Mouse (Mus musculus) midbrain, embryonic 15.5 days (tissue): Measurements from ENCODE around the gene Scn11a. TPM values are rescaled to one million over a fixed set of nuclear protein-coding genes. Genes with fewer than 3 reads are reported as not detected.

Experiments
- ATAC-seq: fragments of 200-750 bp; cut with Nextera tagmentation; replicated peaks from 2 replicates; pipeline ENCODE4 v1.8.0; 2017; ENCODE audit warnings: moderate TSS enrichment
- H3K27ac ChIP-seq: fragments of 300-500 bp; sonication (generic); 2 replicates; pipeline ENCODE4 v1.5.1; 2015; ENCODE audit warnings: mild to moderate bottlenecking, inconsistent platforms
- H3K27me3 ChIP-seq: fragments of 300-500 bp; sonication (generic); replicated peaks from 2 replicates; pipeline ENCODE4 v1.6.1; 2015; ENCODE audit warnings: inconsistent platforms
- H3K36me3 ChIP-seq: fragments of 300-500 bp; sonication (generic); replicated peaks from 2 replicates; pipeline ENCODE4 v1.6.1; 2015; ENCODE audit warnings: inconsistent platforms
- H3K4me1 ChIP-seq: fragments of 300-500 bp; sonication (generic); 2 replicates; pipeline ENCODE4 v1.6.1; 2015; ENCODE audit warnings: inconsistent platforms
- H3K4me2 ChIP-seq: fragments of 300-500 bp; sonication (generic); 2 replicates; pipeline ENCODE4 v1.6.1; 2015; ENCODE audit warnings: inconsistent platforms, mild to moderate bottlenecking, moderate library complexity
- H3K4me3 ChIP-seq: fragments of 300-500 bp; sonication (generic); 2 replicates; pipeline ENCODE4 v1.5.1; 2015; ENCODE audit warnings: mild to moderate bottlenecking, inconsistent platforms
- H3K9ac ChIP-seq: fragments of 300-500 bp; sonication (generic); 2 replicates; pipeline ENCODE4 v1.6.1; 2015; ENCODE audit warnings: mild to moderate bottlenecking, inconsistent platforms
- H3K9me3 ChIP-seq: fragments of 300-500 bp; sonication (generic); 2 replicates; pipeline ENCODE4 v1.6.1; 2016; ENCODE audit warnings: inconsistent platforms
- WGBS: fragments of 180-500 bp; shearing (Covaris S2); methylation state at CpG from one replicate; pipeline ENCODE4 v1.1.7; 2015; ENCODE audit warnings: mixed read lengths; 5-methylcytosine and 5-hydroxymethylcytosine counted together
- polyA plus RNA-seq: library from polyadenylated mRNA; unstranded; fragments of >200 nt; fragmentation: Nextera tagmentation; extraction: Ambion mirVana; gene quantifications from 2 replicates; pipeline ENCODE4 v1.2.1, GENCODE M21; 2015

Gene Scn11a
- polyA plus RNA-seq, 1 experiment from 2014 or later = 0.18 TPM

DNA sequence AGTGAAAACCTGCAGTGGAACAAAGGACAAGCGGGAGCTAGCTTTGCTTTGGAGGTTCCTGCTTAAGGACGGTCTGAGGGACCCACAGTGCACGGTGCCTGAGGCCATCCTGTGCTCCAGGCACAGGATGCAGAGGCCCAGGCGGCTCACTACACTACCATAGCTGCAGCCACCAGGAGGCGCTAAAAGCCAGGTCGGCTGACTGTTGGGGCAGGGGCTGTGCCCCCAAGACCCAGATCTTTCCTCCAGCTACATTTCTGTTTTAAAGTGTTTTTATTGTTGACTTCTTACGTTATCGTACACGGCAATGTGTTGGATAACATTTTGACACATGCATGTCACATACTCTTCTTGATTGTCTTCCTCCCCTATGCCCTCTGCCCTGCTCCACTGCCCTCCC, 32.8 kb downstream of the Scn11a start:
- Histone ChIP-seq H3K4me2 (no peak overlapping the region), H3K9ac (no peak overlapping the region), H3K4me3 (no peak overlapping the region), H3K36me3 (no peaks in the 10 kb centered on the region), H3K9me3 (no peaks in the 10 kb centered on the region), H3K27me3 (no peaks in the 10 kb centered on the region), H3K27ac (no peak overlapping the region), H3K4me1 (no peaks in the 10 kb centered on the region)
- 50% methylated on average over 9 of the region's 9 CpGs for WGBS
- no peak for ATAC-seq

DNA sequence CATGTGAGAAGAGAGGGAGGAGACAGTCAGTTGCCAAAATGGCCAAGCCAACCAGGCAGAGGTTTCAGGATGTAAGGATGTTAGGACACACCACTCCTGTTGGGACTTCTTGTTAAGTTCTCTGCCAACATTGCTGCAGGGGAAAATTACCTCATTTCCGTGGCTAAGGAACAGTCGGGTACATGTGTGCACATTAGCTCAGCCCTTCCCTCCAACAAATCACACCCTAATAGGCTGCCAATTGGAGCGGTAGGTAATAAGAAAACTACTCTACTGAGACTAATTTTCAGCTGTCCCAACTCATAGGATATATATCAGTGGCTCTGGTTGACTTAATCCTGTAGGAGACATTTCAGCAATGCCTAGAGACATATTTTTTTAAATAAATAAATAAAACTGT, 44.4 kb downstream of the Scn11a start:
- H3K9ac ChIP-seq = no peak overlapping the region
- no peak overlapping the region for H3K27ac ChIP-seq
- H3K4me3 ChIP-seq = no peak overlapping the region
- H3K36me3 ChIP-seq = no peaks in the 10 kb centered on the region
- H3K4me2 ChIP-seq = no peak overlapping the region
- ATAC-seq = no peak
- WGBS = 79% methylated on average over 3 of the region's 3 CpGs
- no peaks in the 10 kb centered on the region for H3K4me1 ChIP-seq
- H3K27me3 ChIP-seq = no peaks in the 10 kb centered on the region
- H3K9me3 ChIP-seq = no peaks in the 10 kb centered on the region

DNA sequence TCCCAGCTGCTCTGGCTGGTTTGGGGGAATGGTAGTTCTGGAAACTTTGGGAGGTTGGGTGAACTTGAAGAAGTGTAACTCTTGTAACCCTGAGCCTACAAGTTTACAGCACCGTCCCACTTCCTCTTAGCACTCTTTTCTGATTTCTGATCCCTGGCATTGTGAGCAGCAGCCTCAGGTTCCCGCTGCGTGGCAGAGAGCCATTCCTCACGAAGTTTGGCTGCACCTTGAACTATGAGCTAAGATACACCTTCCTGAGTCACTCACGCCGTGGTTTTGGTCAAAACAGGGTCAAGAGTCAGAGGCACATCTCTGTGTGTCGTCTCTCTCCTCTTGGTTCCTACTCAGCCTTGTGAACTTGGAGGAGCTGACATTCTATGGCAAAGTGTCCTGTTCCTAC, 48.6 kb downstream of the Scn11a start:
- 86% methylated on average over 7 of the region's 7 CpGs for WGBS
- H3K4me3 ChIP-seq = no peak overlapping the region
- no peak overlapping the region for H3K27ac ChIP-seq
- H3K9ac ChIP-seq = no peak overlapping the region
- no peaks in the 10 kb centered on the region for H3K4me1 ChIP-seq
- ATAC-seq = no peak
- no peaks in the 10 kb centered on the region for H3K9me3 ChIP-seq
- H3K36me3 ChIP-seq = no peaks in the 10 kb centered on the region
- H3K27me3 ChIP-seq = no peaks in the 10 kb centered on the region
- no peak overlapping the region for H3K4me2 ChIP-seq

DNA sequence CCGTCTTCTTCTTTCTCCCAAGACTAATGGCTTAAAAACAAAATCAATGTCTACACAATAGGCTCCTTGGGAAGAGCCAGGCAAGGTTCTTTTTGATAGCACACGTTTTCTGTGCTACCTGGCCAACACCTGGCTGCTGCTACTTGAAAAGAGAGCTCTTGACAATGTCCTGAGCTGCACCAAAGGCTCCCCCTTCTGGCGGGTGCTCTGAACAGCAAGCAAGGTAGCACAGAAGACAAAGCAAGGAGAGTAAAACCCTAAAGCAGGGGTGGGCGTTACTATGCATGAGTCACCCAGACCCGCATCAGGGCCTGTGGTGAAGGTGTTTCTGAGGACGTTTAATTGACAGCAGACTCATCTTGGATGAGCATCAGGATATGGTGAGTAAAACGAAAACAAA, 56.7 kb downstream of the Scn11a start:
- WGBS = 46% methylated on average over 7 of the region's 7 CpGs
- no peak for ATAC-seq
- Histone ChIP-seq H3K27ac (no peak overlapping the region), H3K4me2 (no peak overlapping the region), H3K27me3 (no peaks in the 10 kb centered on the region), H3K9me3 (no peaks in the 10 kb centered on the region), H3K4me3 (no peak overlapping the region), H3K36me3 (no peaks in the 10 kb centered on the region), H3K9ac (no peak overlapping the region), H3K4me1 (no peaks in the 10 kb centered on the region)

DNA sequence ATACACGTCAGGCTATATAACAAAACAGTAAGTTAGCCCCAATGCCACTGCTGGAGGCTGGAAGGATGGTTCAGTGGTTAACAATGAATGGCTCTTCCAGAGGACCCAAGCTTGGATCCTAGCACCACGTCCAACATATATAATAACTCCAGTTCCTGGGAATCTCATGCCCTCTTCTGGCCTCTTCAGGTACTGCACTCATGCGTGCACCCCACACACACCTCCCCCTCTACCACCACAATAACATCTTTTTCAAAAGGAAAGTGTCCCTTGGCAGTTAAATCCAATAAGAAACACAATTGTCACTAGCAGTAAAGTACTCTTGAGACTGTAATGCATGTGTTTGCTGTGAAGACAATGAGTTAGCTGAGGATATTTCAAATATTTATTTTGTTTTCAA, 65.0 kb downstream of the Scn11a start:
- 0 out of 2 replicates have a peak, but pooled peaks cover 3% of the 10 kb centered on the region for H3K9me3 ChIP-seq
- H3K4me1 ChIP-seq = no peaks in the 10 kb centered on the region
- no peak overlapping the region for H3K27ac ChIP-seq
- H3K4me3 ChIP-seq = no peak overlapping the region
- no peak for ATAC-seq
- 90% methylated on average over 3 of the region's 3 CpGs for WGBS
- no peak overlapping the region for H3K4me2 ChIP-seq
- H3K27me3 ChIP-seq = no peaks in the 10 kb centered on the region
- no peak overlapping the region for H3K9ac ChIP-seq
- H3K36me3 ChIP-seq = no peaks in the 10 kb centered on the region

DNA sequence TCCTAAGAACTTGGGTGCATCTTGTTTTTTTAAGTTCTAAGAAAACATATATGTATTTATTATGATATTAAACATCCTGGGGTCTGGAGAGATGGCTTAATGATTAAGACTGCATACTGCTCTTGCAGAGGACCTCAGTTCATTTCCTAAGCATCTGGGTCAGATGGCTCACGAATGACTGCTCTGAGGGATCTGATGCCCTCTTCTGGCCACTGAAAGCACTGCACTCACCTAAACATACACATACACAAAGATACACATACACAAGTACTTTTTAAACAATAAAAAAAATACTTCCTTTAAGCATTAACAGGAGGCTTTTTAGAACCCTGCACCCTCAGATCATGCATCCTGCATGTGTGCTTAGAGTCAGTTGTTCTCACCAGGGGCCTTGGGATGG, 65.8 kb downstream of the Scn11a start:
- Histone ChIP-seq H3K9ac (no peak overlapping the region), H3K36me3 (no peaks in the 10 kb centered on the region), H3K27ac (no peak overlapping the region), H3K27me3 (no peaks in the 10 kb centered on the region), H3K4me1 (no peaks in the 10 kb centered on the region), H3K4me2 (no peak overlapping the region), H3K4me3 (no peak overlapping the region), H3K9me3 (0 out of 2 replicates have a peak, but pooled peaks cover 3% of the 10 kb centered on the region)
- 81% methylated on average over 1 of the region's 1 CpGs for WGBS
- ATAC-seq = no peak

DNA sequence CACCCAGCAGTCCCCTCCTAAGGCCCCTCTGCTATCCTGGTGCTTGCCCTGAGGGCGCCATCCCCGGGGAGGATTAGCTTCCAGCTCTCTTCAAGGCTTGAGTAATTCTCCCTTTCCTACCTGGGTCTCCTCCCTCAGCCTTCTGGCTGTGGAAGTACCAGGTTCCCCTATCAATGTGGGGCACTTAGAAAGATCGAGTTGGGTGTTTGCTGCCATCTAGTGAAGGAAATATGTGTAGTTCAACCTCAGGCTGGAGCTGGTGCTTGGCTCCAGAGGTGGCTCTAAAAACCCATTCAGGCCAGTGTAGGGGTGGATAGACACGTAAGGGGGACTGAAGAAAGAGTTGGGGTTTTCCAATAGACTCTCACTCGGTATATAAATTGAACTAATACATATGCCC, 73.7 kb downstream of the Scn11a start:
- 11% methylated on average over 5 of the region's 5 CpGs for WGBS
- Histone ChIP-seq H3K9me3 (no peaks in the 10 kb centered on the region), H3K4me2 (no peak overlapping the region), H3K36me3 (no peaks in the 10 kb centered on the region), H3K4me3 (no peak overlapping the region), H3K27me3 (no peaks in the 10 kb centered on the region), H3K27ac (no peak overlapping the region), H3K9ac (no peak overlapping the region), H3K4me1 (no peaks in the 10 kb centered on the region)
- ATAC-seq = peak; percentile 54; the same call in 1 of the 2 replicates

DNA sequence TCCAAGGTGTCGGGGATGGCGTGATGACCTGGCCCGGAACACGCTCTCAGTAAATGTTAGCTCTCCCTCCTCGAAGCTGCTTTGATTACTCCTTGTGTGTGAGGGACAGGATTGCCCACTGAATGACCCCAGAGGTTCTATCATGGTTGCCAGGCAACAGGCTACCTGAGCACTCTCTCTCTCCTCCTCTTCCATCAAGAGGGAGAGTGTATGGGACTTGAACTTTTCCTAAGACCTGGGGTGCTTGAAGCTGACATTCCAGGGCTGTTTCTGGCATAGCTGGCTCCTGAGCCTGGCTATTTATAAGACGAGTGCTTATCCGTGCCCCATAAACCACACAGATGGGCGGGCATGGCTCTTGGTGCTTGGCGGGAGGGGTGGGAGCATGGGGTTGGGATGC, 76.1 kb downstream of the Scn11a start:
- no peaks in the 10 kb centered on the region for H3K36me3 ChIP-seq
- 74% methylated on average over 9 of the region's 9 CpGs for WGBS
- no peaks in the 10 kb centered on the region for H3K9me3 ChIP-seq
- H3K27ac ChIP-seq = no peak overlapping the region
- no peaks in the 10 kb centered on the region for H3K27me3 ChIP-seq
- H3K4me2 ChIP-seq = no peak overlapping the region
- no peak overlapping the region for H3K4me3 ChIP-seq
- H3K9ac ChIP-seq = no peak overlapping the region
- no peaks in the 10 kb centered on the region for H3K4me1 ChIP-seq
- no peak for ATAC-seq

DNA sequence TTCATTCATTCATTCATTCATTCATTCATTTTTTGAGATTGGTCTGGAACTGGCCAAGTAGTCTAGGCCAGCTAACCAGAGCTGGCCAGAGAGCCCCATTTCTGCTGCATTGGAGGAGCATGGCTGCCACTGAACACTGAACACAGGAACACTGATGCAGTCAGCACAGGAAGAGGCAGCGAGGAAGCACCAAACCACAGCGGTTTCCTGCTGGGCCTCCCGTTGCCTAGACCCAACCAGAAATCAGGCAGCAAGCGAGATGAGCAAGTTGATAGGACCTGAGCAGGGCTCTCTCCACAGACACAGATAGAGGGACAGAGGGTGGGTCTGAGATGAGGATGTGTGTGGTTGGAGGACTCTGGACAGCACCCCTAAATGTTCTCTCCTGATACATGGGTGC, 81.4 kb downstream of the Scn11a start:
- Histone ChIP-seq H3K4me3 (no peak overlapping the region), H3K27me3 (no peaks in the 10 kb centered on the region), H3K9ac (no peak overlapping the region), H3K9me3 (no peaks in the 10 kb centered on the region), H3K4me1 (no peaks in the 10 kb centered on the region), H3K36me3 (no peaks in the 10 kb centered on the region), H3K27ac (no peak overlapping the region), H3K4me2 (no peak overlapping the region)
- 89% methylated on average over 4 of the region's 4 CpGs for WGBS
- no peak for ATAC-seq

DNA sequence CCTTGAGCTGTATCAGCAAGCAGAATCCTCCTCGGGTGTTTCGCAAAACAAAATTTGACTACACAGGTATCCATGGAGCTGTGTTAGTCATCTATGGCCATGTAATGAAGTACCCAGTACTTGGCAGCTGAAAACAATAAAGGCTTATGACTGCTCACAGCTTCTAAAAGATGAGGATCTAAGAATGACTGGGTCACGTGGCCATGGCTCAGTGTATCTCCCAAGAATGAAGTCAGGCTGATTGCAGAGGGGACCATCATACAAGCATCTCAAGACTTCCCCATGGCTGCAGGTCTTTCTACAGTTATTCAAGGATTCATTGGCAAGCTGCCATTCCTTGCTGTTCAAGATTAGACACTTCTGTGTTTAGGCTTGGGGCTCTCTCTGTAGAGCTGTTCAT, 81.9 kb downstream of the Scn11a start:
- Histone ChIP-seq H3K9me3 (no peaks in the 10 kb centered on the region), H3K9ac (no peak overlapping the region), H3K4me2 (no peak overlapping the region), H3K36me3 (no peaks in the 10 kb centered on the region), H3K4me3 (no peak overlapping the region), H3K4me1 (no peaks in the 10 kb centered on the region), H3K27ac (no peak overlapping the region), H3K27me3 (no peaks in the 10 kb centered on the region)
- ATAC-seq = no peak
- WGBS = 86% methylated on average over 3 of the region's 3 CpGs

DNA sequence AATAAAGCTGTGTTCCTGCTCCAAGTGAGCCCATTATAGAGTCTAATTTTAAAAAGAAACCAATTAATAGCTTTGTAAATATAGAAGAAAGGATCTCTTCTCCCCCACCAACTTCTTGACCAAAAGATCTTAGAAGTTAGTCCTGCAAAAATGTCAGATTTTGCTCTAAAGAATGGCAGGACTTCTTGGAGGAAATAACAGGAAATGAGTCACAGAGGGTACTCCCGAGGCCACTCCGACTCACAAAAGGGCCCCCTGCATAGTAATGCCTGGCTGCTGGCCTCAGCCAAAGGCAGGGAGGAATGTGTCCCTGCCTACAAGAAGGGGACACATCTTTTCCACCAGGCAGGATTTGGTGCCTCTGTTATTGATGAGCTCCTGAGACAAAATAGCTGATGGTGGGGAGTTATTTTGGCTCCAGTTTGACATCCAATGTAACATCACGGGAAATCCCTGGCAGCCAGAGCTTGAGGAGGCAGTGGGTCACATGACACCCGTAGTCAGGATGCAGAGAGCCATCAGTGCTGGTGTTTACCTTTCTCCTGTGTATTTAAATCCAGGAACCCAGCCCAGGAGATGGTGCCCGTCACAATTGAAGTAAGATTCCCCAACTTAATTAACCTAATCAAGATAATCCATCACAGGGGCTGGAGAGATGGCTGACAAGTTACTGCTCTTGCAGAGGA, 84.0 kb downstream of the Scn11a start:
- no peaks in the 10 kb centered on the region for H3K36me3 ChIP-seq
- no peak overlapping the region for H3K9ac ChIP-seq
- no peak overlapping the region for H3K4me3 ChIP-seq
- H3K27ac ChIP-seq = no peak overlapping the region
- no peaks in the 10 kb centered on the region for H3K27me3 ChIP-seq
- ATAC-seq = no peak
- no peaks in the 10 kb centered on the region for H3K9me3 ChIP-seq
- WGBS = 44% methylated on average over 5 of the region's 5 CpGs
- no peaks in the 10 kb centered on the region for H3K4me1 ChIP-seq
- H3K4me2 ChIP-seq = no peak overlapping the region

DNA sequence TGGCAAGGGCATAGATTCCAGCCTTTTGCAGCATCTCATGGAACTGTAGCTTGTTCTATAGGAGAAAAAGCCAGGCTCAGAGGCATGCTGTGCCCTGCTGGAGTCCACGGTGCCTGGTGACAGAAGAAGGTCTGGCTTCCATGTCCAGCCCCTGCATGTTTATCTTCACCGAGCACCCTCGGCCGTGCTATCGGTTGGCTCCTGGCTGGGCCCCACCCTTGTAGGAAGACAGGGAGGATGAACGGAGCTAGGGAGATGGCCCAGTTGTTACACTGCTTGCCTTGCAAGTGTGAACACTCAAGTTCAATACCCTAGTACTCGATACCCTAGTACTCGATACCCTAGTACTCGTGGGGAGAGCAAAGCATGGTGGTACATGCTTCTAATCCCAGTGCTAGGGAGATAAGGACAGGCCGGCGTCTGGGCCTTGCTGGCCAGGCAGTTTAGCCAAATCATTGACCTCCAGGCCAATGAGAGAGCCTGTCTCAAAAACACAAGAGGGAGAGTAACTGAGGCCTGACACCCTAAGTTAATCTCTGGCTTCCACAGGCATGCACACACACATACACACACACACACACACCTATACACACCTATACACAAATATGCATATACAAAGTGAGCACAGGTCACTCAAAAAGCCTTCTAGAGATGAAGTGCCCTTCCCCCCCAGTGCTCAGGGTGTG, 96.7 kb downstream of the Scn11a start:
- no peak overlapping the region for H3K4me3 ChIP-seq
- H3K9ac ChIP-seq = no peak overlapping the region
- H3K4me2 ChIP-seq = no peak overlapping the region
- H3K36me3 ChIP-seq = no peaks in the 10 kb centered on the region
- H3K4me1 ChIP-seq = peaks cover 11% of the 10 kb centered on the region
- H3K27me3 ChIP-seq = no peaks in the 10 kb centered on the region
- H3K27ac ChIP-seq = no peak overlapping the region
- no peak for ATAC-seq
- 90% methylated on average over 11 of the region's 11 CpGs for WGBS
- H3K9me3 ChIP-seq = no peaks in the 10 kb centered on the region

DNA sequence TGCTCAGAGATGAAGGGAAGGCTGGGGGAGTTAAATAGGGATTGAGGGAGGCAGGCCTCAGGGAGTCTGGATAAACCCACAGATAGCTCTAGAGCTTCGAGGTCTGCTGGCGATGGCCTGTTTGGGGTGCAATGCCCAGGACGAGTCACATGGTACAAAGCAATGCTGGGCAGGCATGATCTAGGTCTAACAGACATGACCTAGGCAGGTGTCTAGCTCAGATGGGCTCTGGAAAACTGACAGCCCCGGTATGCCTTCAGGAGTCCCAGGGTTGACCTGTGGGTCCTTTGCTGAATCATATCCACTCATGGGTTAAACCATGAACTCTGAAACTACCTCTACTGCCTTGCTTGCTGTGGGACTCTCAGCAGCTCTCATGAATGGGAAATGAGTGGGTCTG, 98.3 kb downstream of the Scn11a start:
- H3K36me3 ChIP-seq = no peaks in the 10 kb centered on the region
- H3K4me3 ChIP-seq = no peak overlapping the region
- no peak overlapping the region for H3K27ac ChIP-seq
- WGBS = 91% methylated on average over 4 of the region's 4 CpGs
- no peak overlapping the region for H3K4me2 ChIP-seq
- H3K4me1 ChIP-seq = peaks cover 11% of the 10 kb centered on the region
- no peak for ATAC-seq
- H3K27me3 ChIP-seq = no peaks in the 10 kb centered on the region
- H3K9ac ChIP-seq = no peak overlapping the region
- no peaks in the 10 kb centered on the region for H3K9me3 ChIP-seq
